Comparison of ENCODE assay signal across 27 mouse cellular contexts in genomic region chr17:80632354-80632753, GRCm38 (mm10). TPM values are rescaled to one million over a fixed set of nuclear protein-coding genes. Genes with fewer than 3 reads are reported as not detected.
"Had no signal": no experiment of that assay in that cellular context is flagged by ENCODE, and none has a peak within 500 bp of the region (broad histone marks: within the 10 kb centered on the region; RNA-seq: fewer than 3 reads in every experiment).

No protein-coding gene starts in this region.

- H3K9me3 ChIP-seq: heart, embryonic 10.5 days; heart, embryonic 12.5 days; kidney, embryonic 15.5 days; limb, embryonic 10.5 days; limb, embryonic 12.5 days; liver, embryonic 13.5 days; liver, embryonic 15.5 days had no signal

- H3K4me3 ChIP-seq: gastrocnemius, adult 2 months; heart, embryonic 10.5 days; heart, embryonic 12.5 days; kidney, embryonic 15.5 days; layer of hippocampus, adult 2 months; left cerebral cortex, adult 2 months; limb, embryonic 10.5 days; limb, embryonic 12.5 days; liver, embryonic 13.5 days; liver, embryonic 15.5 days had no signal

- DNase-seq: gastrocnemius, adult 2 months; gastrocnemius, postnatal 10 days; gastrocnemius, postnatal 25 days; heart, adult 18-20 months; heart, postnatal 10 days; kidney, adult 11 months; kidney, adult 2 months; kidney, adult 9 months; kidney, postnatal 14 days; kidney, postnatal 36 days; layer of hippocampus, postnatal 36 days; liver; liver, embryonic 13.5 days had no signal

- H3K4me2 ChIP-seq: heart, embryonic 12.5 days; hindbrain, embryonic 14.5 days; kidney, embryonic 15.5 days; limb, embryonic 12.5 days; liver, embryonic 11.5 days; liver, embryonic 13.5 days; liver, embryonic 15.5 days had no signal

- H3K27ac ChIP-seq: gastrocnemius, adult 2 months; heart, embryonic 10.5 days; hindbrain, embryonic 14.5 days; kidney, embryonic 15.5 days; kidney, postnatal 0 days; layer of hippocampus, adult 2 months; left cerebral cortex, adult 2 months; limb, embryonic 10.5 days; limb, embryonic 12.5 days; liver, embryonic 13.5 days; liver, embryonic 15.5 days had no signal

- ATAC-seq: hindbrain, embryonic 16.5 days had no signal

- H3K4me1 ChIP-seq: heart, embryonic 10.5 days; heart, embryonic 12.5 days; kidney, embryonic 15.5 days; limb, embryonic 10.5 days; limb, embryonic 12.5 days; liver, embryonic 13.5 days; liver, embryonic 15.5 days had no signal

- H3K9ac ChIP-seq: heart, embryonic 12.5 days; hindbrain, embryonic 14.5 days; kidney, embryonic 15.5 days; limb, embryonic 12.5 days; liver, embryonic 13.5 days; liver, embryonic 15.5 days had no signal

- H3K27me3 ChIP-seq: heart, embryonic 12.5 days; kidney, embryonic 15.5 days; limb, embryonic 12.5 days; liver, embryonic 13.5 days; liver, embryonic 15.5 days had no signal

RNA-seq across cellular contexts. Expression of gene Cdkl4, which starts 54.7 kb away (rescaled TPM):
- total RNA-seq: gastrocnemius, postnatal 25 days; heart, postnatal 10 days; hematopoietic stem cell, adult 5-6 weeks had no signal
- polyA plus RNA-seq: heart, embryonic 14.5 days had no signal
